Mouse (Mus musculus) testis, adult 2 months (tissue): ENCODE data around the gene Reep6.

Source experiments
- CTCF ChIP-seq: fragments of 200-500 bp; IDR thresholded peaks from 2 replicates; pipeline ENCODE4 v1.5.1; 2012; ENCODE audit warnings: low read depth, mild to moderate bottlenecking, inconsistent platforms, low read length, moderate library complexity; ENCODE audit not compliant: control insufficient read depth, insufficient read depth, insufficient replicate concordance
- POLR2A ChIP-seq: fragments of 200-500 bp; IDR thresholded peaks from 2 replicates; pipeline ENCODE4 v1.6.1; 2012; ENCODE audit warnings: low read depth, mild to moderate bottlenecking, inconsistent platforms, low read length, moderate library complexity; ENCODE audit not compliant: control insufficient read depth

GRCm38 (mm10) chr10:80323261-80324119 is 6.3 kb upstream of the Reep6 start:
- no peak for TF ChIP-seq CTCF
- peak; percentile 22; the same call in 1 of the 2 replicates for TF ChIP-seq POLR2A
